Mouse (Mus musculus) small intestine, adult 2 months (tissue): Measurements from ENCODE around the gene Fgd4.

ENCODE experiments used
- CTCF ChIP-seq: fragments of 200-500 bp; IDR thresholded peaks from 2 replicates; pipeline ENCODE4 v1.5.1; 2012; ENCODE audit warnings: low read depth, mild to moderate bottlenecking, control low read depth, inconsistent platforms, low read length, moderate library complexity, mixed read lengths; ENCODE audit not compliant: insufficient replicate concordance, insufficient read length; ENCODE audit errors: extremely low read depth
- POLR2A ChIP-seq: fragments of 200-500 bp; IDR thresholded peaks from 2 replicates; pipeline ENCODE4 v1.6.1; 2012; ENCODE audit warnings: low read depth, mild to moderate bottlenecking, control low read depth, inconsistent platforms, low read length, moderate library complexity

DNA sequence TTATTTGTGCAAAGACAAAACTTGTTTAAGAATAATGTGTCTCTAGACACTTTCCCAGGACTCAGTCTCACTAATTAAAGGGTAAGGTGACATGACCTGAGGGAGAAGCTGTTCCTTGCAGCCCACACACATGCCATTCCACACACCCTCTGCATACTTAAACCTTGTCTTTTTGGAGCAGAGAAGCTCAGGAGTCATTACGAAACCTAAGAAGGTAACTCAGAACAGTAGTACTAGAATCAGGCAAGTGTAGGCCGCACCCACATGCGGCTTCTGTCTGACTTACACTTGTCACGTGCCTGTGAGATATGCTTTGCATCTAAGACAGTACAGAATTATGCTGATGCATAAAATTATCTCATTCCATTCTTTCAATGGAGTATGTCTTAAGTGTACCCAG is 42.6 kb downstream of the Fgd4 start:
- TF ChIP-seq CTCF (no peak), POLR2A (no peak)
